Mouse (Mus musculus): Measurements from ENCODE around the gene Ltc4s. TPM values are rescaled to one million over a fixed set of nuclear protein-coding genes. Genes with fewer than 3 reads are reported as not detected.

Gene Ltc4s
- polyA plus RNA-seq, 1 experiment from 2014 or later = 4.5 TPM

GRCm38 (mm10) chr11:50272819-50273218, 34.4 kb upstream of the Ltc4s start:
- Histone ChIP-seq H3K36me3 (replicated peaks; ENCODE audit: control insufficient read depth, insufficient read depth) (0 out of 2 replicates have a peak, but pooled peaks cover 5% of the 10 kb centered on the region), H3K27me3 (ENCODE audit: control insufficient read depth, insufficient read depth, low read length) (no peaks in the 10 kb centered on the region), H3K9me3 (ENCODE audit: control insufficient read depth, low read length) (no peaks in the 10 kb centered on the region), H3K27ac (no peak overlapping the region), H3K9ac (no peak overlapping the region), H3K4me1 (replicated peaks; ENCODE audit: control insufficient read depth, insufficient read depth, low read length) (no peaks in the 10 kb centered on the region), H3K4me2 (replicated peaks) (no peak overlapping the region), H3K4me3 (replicated peaks; ENCODE audit: low read length) (no peak overlapping the region)
- 85% methylated on average over 2 of the region's 2 CpGs for WGBS
- no peak for ATAC-seq (ENCODE audit: low FRiP score)
- no peak for DNase-seq (ENCODE audit: low spot score)

- Histone ChIP-seq H3K9me3 (ENCODE audit: control insufficient read depth, low read length) (no peaks in the 10 kb centered on the region), H3K36me3 (replicated peaks; ENCODE audit: control insufficient read depth, insufficient read depth) (peaks cover 19% of the 10 kb centered on the region), H3K27me3 (ENCODE audit: control insufficient read depth, insufficient read depth, low read length) (no peaks in the 10 kb centered on the region), H3K27ac (no peak overlapping the region), H3K9ac (no peak overlapping the region), H3K4me1 (replicated peaks; ENCODE audit: control insufficient read depth, insufficient read depth, low read length) (no peaks in the 10 kb centered on the region), H3K4me2 (replicated peaks) (no peak overlapping the region), H3K4me3 (replicated peaks; ENCODE audit: low read length) (no peak overlapping the region)
- DNase-seq (ENCODE audit: low spot score) (no peak), ATAC-seq (ENCODE audit: low FRiP score) (no peak)
- 100% methylated on average over 1 of the region's 1 CpGs for WGBS
Observed at GRCm38 (mm10) chr11:50269885-50270284, 31.5 kb upstream of the Ltc4s start.

GRCm38 (mm10) chr11:50269163-50269562, 30.7 kb upstream of the Ltc4s start:
- H3K36me3 ChIP-seq (replicated peaks; ENCODE audit: control insufficient read depth, insufficient read depth) = peaks cover 26% of the 10 kb centered on the region
- H3K4me3 ChIP-seq (replicated peaks; ENCODE audit: low read length) = no peak overlapping the region
- DNase-seq (ENCODE audit: low spot score) (peak; percentile 32), ATAC-seq (ENCODE audit: low FRiP score) (no peak)
- no peaks in the 10 kb centered on the region for H3K4me1 ChIP-seq (replicated peaks; ENCODE audit: control insufficient read depth, insufficient read depth, low read length)
- no peak overlapping the region for H3K27ac ChIP-seq
- no peak overlapping the region for H3K4me2 ChIP-seq (replicated peaks)
- no peak overlapping the region for H3K9ac ChIP-seq
- H3K27me3 ChIP-seq (ENCODE audit: control insufficient read depth, insufficient read depth, low read length) = no peaks in the 10 kb centered on the region
- no peaks in the 10 kb centered on the region for H3K9me3 ChIP-seq (ENCODE audit: control insufficient read depth, low read length)
- 84% methylated on average over 2 of the region's 2 CpGs for WGBS

GRCm38 (mm10) chr11:50266997-50267396, 28.6 kb upstream of the Ltc4s start:
- Histone ChIP-seq H3K4me1 (replicated peaks; ENCODE audit: control insufficient read depth, insufficient read depth, low read length) (no peaks in the 10 kb centered on the region), H3K9ac (no peak overlapping the region), H3K27ac (no peak overlapping the region), H3K27me3 (ENCODE audit: control insufficient read depth, insufficient read depth, low read length) (no peaks in the 10 kb centered on the region), H3K36me3 (replicated peaks; ENCODE audit: control insufficient read depth, insufficient read depth) (peaks cover 48% of the 10 kb centered on the region), H3K9me3 (ENCODE audit: control insufficient read depth, low read length) (no peaks in the 10 kb centered on the region), H3K4me2 (replicated peaks) (no peak overlapping the region), H3K4me3 (replicated peaks; ENCODE audit: low read length) (no peak overlapping the region)
- 92% methylated on average over 3 of the region's 3 CpGs for WGBS
- DNase-seq (ENCODE audit: low spot score) = no peak
- no peak for ATAC-seq (ENCODE audit: low FRiP score)

GRCm38 (mm10) chr11:50265931-50266330, 27.5 kb upstream of the Ltc4s start:
- H3K4me3 ChIP-seq (replicated peaks; ENCODE audit: low read length) = no peak overlapping the region
- H3K9ac ChIP-seq = no peak overlapping the region
- DNase-seq (ENCODE audit: low spot score) (no peak), ATAC-seq (ENCODE audit: low FRiP score) (no peak)
- H3K4me2 ChIP-seq (replicated peaks) = no peak overlapping the region
- no peaks in the 10 kb centered on the region for H3K4me1 ChIP-seq (replicated peaks; ENCODE audit: control insufficient read depth, insufficient read depth, low read length)
- H3K27ac ChIP-seq = no peak overlapping the region
- no peaks in the 10 kb centered on the region for H3K9me3 ChIP-seq (ENCODE audit: control insufficient read depth, low read length)
- H3K36me3 ChIP-seq (replicated peaks; ENCODE audit: control insufficient read depth, insufficient read depth) = peaks cover 58% of the 10 kb centered on the region
- WGBS = 90% methylated on average over 8 of the region's 8 CpGs
- no peaks in the 10 kb centered on the region for H3K27me3 ChIP-seq (ENCODE audit: control insufficient read depth, insufficient read depth, low read length)

GRCm38 (mm10) chr11:50263198-50263597, 24.8 kb upstream of the Ltc4s start:
- no peaks in the 10 kb centered on the region for H3K9me3 ChIP-seq (ENCODE audit: control insufficient read depth, low read length)
- no peak overlapping the region for H3K27ac ChIP-seq
- H3K36me3 ChIP-seq (replicated peaks; ENCODE audit: control insufficient read depth, insufficient read depth) = peaks cover 85% of the 10 kb centered on the region
- no peaks in the 10 kb centered on the region for H3K4me1 ChIP-seq (replicated peaks; ENCODE audit: control insufficient read depth, insufficient read depth, low read length)
- no peak overlapping the region for H3K9ac ChIP-seq
- DNase-seq (ENCODE audit: low spot score) = no peak
- 93% methylated on average over 3 of the region's 3 CpGs for WGBS
- no peak overlapping the region for H3K4me3 ChIP-seq (replicated peaks; ENCODE audit: low read length)
- no peak overlapping the region for H3K4me2 ChIP-seq (replicated peaks)
- no peak for ATAC-seq (ENCODE audit: low FRiP score)
- H3K27me3 ChIP-seq (ENCODE audit: control insufficient read depth, insufficient read depth, low read length) = no peaks in the 10 kb centered on the region

GRCm38 (mm10) chr11:50262020-50262419, 23.6 kb upstream of the Ltc4s start:
- H3K4me1 ChIP-seq (replicated peaks; ENCODE audit: control insufficient read depth, insufficient read depth, low read length) = no peaks in the 10 kb centered on the region
- no peaks in the 10 kb centered on the region for H3K27me3 ChIP-seq (ENCODE audit: control insufficient read depth, insufficient read depth, low read length)
- no peak overlapping the region for H3K4me2 ChIP-seq (replicated peaks)
- DNase-seq (ENCODE audit: low spot score) (no peak), ATAC-seq (ENCODE audit: low FRiP score) (no peak)
- no peak overlapping the region for H3K27ac ChIP-seq
- peaks cover 97% of the 10 kb centered on the region for H3K36me3 ChIP-seq (replicated peaks; ENCODE audit: control insufficient read depth, insufficient read depth)
- H3K9ac ChIP-seq = no peak overlapping the region
- H3K9me3 ChIP-seq (ENCODE audit: control insufficient read depth, low read length) = no peaks in the 10 kb centered on the region
- H3K4me3 ChIP-seq (replicated peaks; ENCODE audit: low read length) = no peak overlapping the region
- WGBS = 93% methylated on average over 4 of the region's 4 CpGs

- Histone ChIP-seq H3K36me3 (replicated peaks; ENCODE audit: control insufficient read depth, insufficient read depth) (peaks cover 75% of the 10 kb centered on the region), H3K4me2 (replicated peaks) (no peak overlapping the region), H3K9ac (no peak overlapping the region), H3K27me3 (ENCODE audit: control insufficient read depth, insufficient read depth, low read length) (no peaks in the 10 kb centered on the region), H3K9me3 (ENCODE audit: control insufficient read depth, low read length) (no peaks in the 10 kb centered on the region), H3K27ac (no peak overlapping the region), H3K4me1 (replicated peaks; ENCODE audit: control insufficient read depth, insufficient read depth, low read length) (no peaks in the 10 kb centered on the region), H3K4me3 (replicated peaks; ENCODE audit: low read length) (no peak overlapping the region)
- WGBS = 81% methylated on average over 7 of the region's 7 CpGs
- ATAC-seq (ENCODE audit: low FRiP score) = no peak
- no peak for DNase-seq (ENCODE audit: low spot score)
Observed at GRCm38 (mm10) chr11:50258310-50258709, 19.9 kb upstream of the Ltc4s start.

- Histone ChIP-seq H3K4me3 (replicated peaks; ENCODE audit: low read length) (no peak overlapping the region), H3K4me1 (replicated peaks; ENCODE audit: control insufficient read depth, insufficient read depth, low read length) (no peaks in the 10 kb centered on the region), H3K27ac (no peak overlapping the region), H3K36me3 (replicated peaks; ENCODE audit: control insufficient read depth, insufficient read depth) (peaks cover 58% of the 10 kb centered on the region), H3K9me3 (ENCODE audit: control insufficient read depth, low read length) (no peaks in the 10 kb centered on the region), H3K27me3 (ENCODE audit: control insufficient read depth, insufficient read depth, low read length) (no peaks in the 10 kb centered on the region), H3K9ac (no peak overlapping the region), H3K4me2 (replicated peaks) (no peak overlapping the region)
- ATAC-seq (ENCODE audit: low FRiP score) = no peak
- 90% methylated on average over 7 of the region's 7 CpGs for WGBS
- no peak for DNase-seq (ENCODE audit: low spot score)
Observed at GRCm38 (mm10) chr11:50256615-50257014, 18.2 kb upstream of the Ltc4s start.

- ATAC-seq (ENCODE audit: low FRiP score) (no peak), DNase-seq (ENCODE audit: low spot score) (no peak)
- Histone ChIP-seq H3K4me3 (replicated peaks; ENCODE audit: low read length) (no peak overlapping the region), H3K4me1 (replicated peaks; ENCODE audit: control insufficient read depth, insufficient read depth, low read length) (no peaks in the 10 kb centered on the region), H3K36me3 (replicated peaks; ENCODE audit: control insufficient read depth, insufficient read depth) (peaks cover 33% of the 10 kb centered on the region), H3K4me2 (replicated peaks) (no peak overlapping the region), H3K9ac (no peak overlapping the region), H3K27ac (no peak overlapping the region), H3K27me3 (ENCODE audit: control insufficient read depth, insufficient read depth, low read length) (no peaks in the 10 kb centered on the region), H3K9me3 (ENCODE audit: control insufficient read depth, low read length) (no peaks in the 10 kb centered on the region)
- WGBS = 82% methylated on average over 12 of the region's 12 CpGs
Observed at GRCm38 (mm10) chr11:50254010-50254580, 15.7 kb upstream of the Ltc4s start.
